Mouse (Mus musculus) neural tube, embryonic 11.5 days (tissue): Measurements from ENCODE around the gene Syngap1. TPM values are rescaled to one million over a fixed set of nuclear protein-coding genes. Genes with fewer than 3 reads are reported as not detected.

Experiments used
- ATAC-seq: fragments of 200-750 bp; cut with Nextera tagmentation; 2 replicates; pipeline ENCODE4 v1.8.0; 2017; ENCODE audit warnings: moderate number of reproducible peaks, mild to moderate bottlenecking, moderate TSS enrichment, moderate library complexity; ENCODE audit not compliant: insufficient read depth, low FRiP score, low TSS enrichment
- DNase-seq: peaks from one replicate; pipeline ENCODE4 v3.0.0-alpha.2; 2015; ENCODE audit warnings: low spot score
- H3K27ac ChIP-seq: fragments of 300-500 bp; sonication (generic); 2 replicates; pipeline ENCODE4 v1.5.1; 2014; ENCODE audit warnings: low read depth, mild to moderate bottlenecking, low read length
- H3K27me3 ChIP-seq: fragments of 300-500 bp; sonication (generic); 2 replicates; pipeline ENCODE4 v1.6.1; 2014; ENCODE audit warnings: mild to moderate bottlenecking, low read length, mixed read lengths; ENCODE audit not compliant: control insufficient read depth, insufficient read depth
- H3K36me3 ChIP-seq: fragments of 300-500 bp; sonication (generic); 2 replicates; pipeline ENCODE4 v1.6.1; 2014; ENCODE audit warnings: mild to moderate bottlenecking, low read length, moderate library complexity, mixed read lengths; ENCODE audit not compliant: control insufficient read depth, insufficient read depth
- H3K4me1 ChIP-seq: fragments of 300-500 bp; sonication (generic); 2 replicates; pipeline ENCODE4 v1.6.1; 2014; ENCODE audit warnings: low read length, mixed read lengths; ENCODE audit not compliant: control insufficient read depth, insufficient read depth
- H3K4me2 ChIP-seq: fragments of 300-500 bp; sonication (generic); 2 replicates; pipeline ENCODE4 v1.6.1; 2014; ENCODE audit warnings: low read depth, mild to moderate bottlenecking, moderate library complexity
- H3K4me3 ChIP-seq: fragments of 300-500 bp; sonication (generic); 2 replicates; pipeline ENCODE4 v1.5.1; 2014; ENCODE audit warnings: low read depth, low read length
- H3K9ac ChIP-seq: fragments of 300-500 bp; sonication (generic); 2 replicates; pipeline ENCODE4 v1.6.1; 2014; ENCODE audit warnings: mild to moderate bottlenecking, low read length
- H3K9me3 ChIP-seq: fragments of 300-500 bp; sonication (generic); 2 replicates; pipeline ENCODE4 v1.6.1; 2016; ENCODE audit warnings: low read length; ENCODE audit not compliant: control insufficient read depth
- WGBS: fragments of 180-500 bp; shearing (Covaris S2); extraction: QIAGEN DNeasy Blood & Tissue Kit; methylation state at CpG from one replicate; pipeline ENCODE4 v1.1.7; 2014; 5-methylcytosine and 5-hydroxymethylcytosine counted together
- microRNA-seq: library from miRNA; unstranded; fragments of <30 nt; microRNA quantifications from one replicate; pipeline ENCODE4, GENCODE M21; 2016
- polyA plus RNA-seq: library from polyadenylated mRNA; unstranded; fragments of >200 nt; fragmentation: Nextera tagmentation; extraction: Ambion mirVana; gene quantifications from 2 replicates; pipeline ENCODE4 v1.2.1, GENCODE M21; 2014

The Syngap1 gene
- polyA plus RNA-seq, 1 experiment from 2014 or later, result 2.8 TPM

GRCm38 (mm10) chr17:27012909-27013308 lies 71.9 kb downstream of the Syngap1 start:
- H3K4me2 ChIP-seq, result no peak overlapping the region; the same call in 1 of the 2 replicates
- WGBS, result 22% methylated on average over 6 of the region's 6 CpGs
- ATAC-seq, result no peak

DNA sequence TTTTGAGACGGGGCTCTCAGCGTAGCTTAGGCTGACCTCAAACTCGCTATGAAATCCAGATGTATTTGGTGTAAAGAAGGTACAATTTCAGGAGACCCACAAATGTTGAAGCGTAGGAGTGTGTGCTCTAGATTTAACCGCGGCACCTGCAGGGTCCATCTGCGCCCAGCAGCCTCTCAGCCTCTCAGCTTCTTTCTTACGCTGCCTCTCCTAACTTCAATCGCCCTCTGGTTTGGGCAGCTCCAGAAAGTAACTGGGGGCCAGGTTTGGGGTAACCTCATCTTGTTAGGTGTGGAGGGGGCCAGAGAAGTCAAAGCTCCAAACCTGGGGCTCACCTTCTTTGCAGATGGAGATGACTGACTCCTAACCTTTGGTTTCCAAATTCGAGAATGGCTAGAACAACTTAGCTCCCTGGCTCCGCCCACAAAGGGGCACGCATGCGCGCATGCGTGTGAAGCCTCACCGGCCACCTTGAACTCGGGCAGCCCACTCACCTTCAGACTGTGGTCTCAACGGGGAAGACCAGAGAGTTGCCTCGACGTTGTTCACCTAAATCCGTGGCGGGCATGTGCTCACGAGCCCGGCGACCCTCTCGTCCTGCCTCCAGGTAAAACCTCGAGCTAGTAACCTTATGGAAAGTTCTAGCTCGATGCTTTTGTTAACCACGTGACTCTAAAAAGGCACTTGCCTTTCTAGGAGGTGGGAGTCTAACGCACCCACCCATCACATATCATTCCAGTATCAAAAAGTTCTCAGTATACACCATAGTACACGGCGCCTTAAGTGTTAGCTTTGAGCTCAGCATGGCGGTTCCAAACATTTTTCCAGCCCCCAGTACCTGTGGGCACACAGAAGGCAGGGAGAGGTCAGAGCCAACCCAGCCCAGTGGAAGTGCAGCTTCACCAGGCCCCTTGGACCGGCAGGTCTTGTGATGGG lies 76.8 kb downstream of the Syngap1 start:
- 0 out of 2 replicates have a peak, but pooled peaks have one; percentile 35 for ATAC-seq
- peak overlapping the region; percentile 68 for H3K4me2 ChIP-seq
- WGBS, result 8% methylated on average over 34 of the region's 34 CpGs

More at GRCm38 (mm10) chr17:27012909-27013308, 71.9 kb downstream of the Syngap1 start:
- Histone ChIP-seq H3K9me3 (no peaks in the 10 kb centered on the region), H3K36me3 (no peaks in the 10 kb centered on the region), H3K4me1 (peaks cover under 1% of the 10 kb centered on the region; the same call in 1 of the 2 replicates), H3K9ac (peak overlapping the region; percentile 14; the same call in 1 of the 2 replicates), H3K27ac (0 out of 2 replicates have a peak overlapping the region, but pooled peaks have one; percentile 29), H3K27me3 (no peaks in the 10 kb centered on the region), H3K4me3 (no peak overlapping the region)
- peak; percentile 43 for DNase-seq

GRCm38 (mm10) chr17:27018555-27019196 lies 77.6 kb downstream of the Syngap1 start:
- ATAC-seq (no peak), DNase-seq (no peak)
- H3K9me3 ChIP-seq, result no peaks in the 10 kb centered on the region
- peak overlapping the region; percentile 50 for H3K9ac ChIP-seq
- peaks cover 5% of the 10 kb centered on the region; the same call in 1 of the 2 replicates for H3K4me1 ChIP-seq
- 34% methylated on average over 12 of the region's 12 CpGs for whole genome bisulfite sequencing
- H3K36me3 ChIP-seq, result peaks cover 3% of the 10 kb centered on the region; the same call in 1 of the 2 replicates
- no peak overlapping the region for H3K27ac ChIP-seq
- H3K4me2 ChIP-seq, result peak overlapping the region; percentile 68
- no peaks in the 10 kb centered on the region for H3K27me3 ChIP-seq
- no peak overlapping the region; the same call in 1 of the 2 replicates for H3K4me3 ChIP-seq

More for the DNA sequence above, 76.8 kb downstream of the Syngap1 start:
- peaks cover 3% of the 10 kb centered on the region; the same call in 1 of the 2 replicates for H3K36me3 ChIP-seq
- no peaks in the 10 kb centered on the region for H3K27me3 ChIP-seq
- peaks cover 5% of the 10 kb centered on the region; the same call in 1 of the 2 replicates for H3K4me1 ChIP-seq
- no peak overlapping the region for H3K27ac ChIP-seq
- H3K9ac ChIP-seq, result peak overlapping the region; percentile 50
- peak; percentile 92 for DNase-seq
- no peaks in the 10 kb centered on the region for H3K9me3 ChIP-seq
- peak overlapping the region; percentile 42 for H3K4me3 ChIP-seq

GRCm38 (mm10) chr17:27021076-27021475 lies 80.0 kb downstream of the Syngap1 start:
- H3K27me3 ChIP-seq, result no peaks in the 10 kb centered on the region
- peaks cover 5% of the 10 kb centered on the region; the same call in 1 of the 2 replicates for H3K4me1 ChIP-seq
- ATAC-seq, result no peak
- H3K27ac ChIP-seq, result no peak overlapping the region
- no peak overlapping the region for H3K9ac ChIP-seq
- H3K36me3 ChIP-seq, result peaks cover 3% of the 10 kb centered on the region; the same call in 1 of the 2 replicates
- WGBS, result 93% methylated on average over 14 of the region's 14 CpGs
- no peak overlapping the region for H3K4me3 ChIP-seq
- no peaks in the 10 kb centered on the region for H3K9me3 ChIP-seq
- H3K4me2 ChIP-seq, result no peak overlapping the region
- no peak for DNase-seq

GRCm38 (mm10) chr17:27021736-27022135 lies 80.7 kb downstream of the Syngap1 start:
- H3K9ac ChIP-seq, result no peak overlapping the region
- H3K36me3 ChIP-seq, result peaks cover 3% of the 10 kb centered on the region; the same call in 1 of the 2 replicates
- peaks cover 5% of the 10 kb centered on the region; the same call in 1 of the 2 replicates for H3K4me1 ChIP-seq
- WGBS, result 95% methylated on average over 9 of the region's 9 CpGs
- no peak overlapping the region for H3K27ac ChIP-seq
- no peak for DNase-seq
- H3K9me3 ChIP-seq, result no peaks in the 10 kb centered on the region
- no peak overlapping the region for H3K4me3 ChIP-seq
- no peaks in the 10 kb centered on the region for H3K27me3 ChIP-seq
- no peak overlapping the region for H3K4me2 ChIP-seq
- ATAC-seq, result no peak

Small RNA genes within 50 kb of the gene (microRNA-seq; reads per million reads assigned to microRNA genes)
- gene Gm27775 (not detected), gene Mir3083 (not detected), gene Mir6968 (not detected)

Other genes starting within 250 kb of the Syngap1 start
- gene Crebrf, start 225.6 kb upstream of the Syngap1 start, polyA plus RNA-seq, result 2.8 and 3.2 TPM in 2 replicates
- gene Bnip1, start 160.2 kb upstream of the Syngap1 start, polyA plus RNA-seq, result 49.6 and 51.6 TPM in 2 replicates
- gene Nkx2-5, start 96.2 kb upstream of the Syngap1 start, polyA plus RNA-seq, result 0.15 TPM in 1 of 2 replicates, not detected in the other
- 5.6 and 5.8 TPM in 2 replicates for gene Kifc5b, start 24.2 kb upstream of the Syngap1 start, polyA plus RNA-seq
- 5.8 and 6.4 TPM in 2 replicates for gene Phf1, start 8.2 kb upstream of the Syngap1 start, polyA plus RNA-seq
- 136 and 138 TPM in 2 replicates for gene Cuta, start 1.7 kb upstream of the Syngap1 start, polyA plus RNA-seq
- gene Zbtb9, start 31.9 kb downstream of the Syngap1 start, polyA plus RNA-seq, result 13.5 and 14.1 TPM in 2 replicates
- 8.2 and 8.3 TPM in 2 replicates for gene Bak1, start 87.8 kb downstream of the Syngap1 start, polyA plus RNA-seq
- 1.2 and 1.4 TPM in 2 replicates for gene Itpr3, start 116.1 kb downstream of the Syngap1 start, polyA plus RNA-seq
- gene Uqcc2, start 192.7 kb downstream of the Syngap1 start, polyA plus RNA-seq, result 345 and 346 TPM in 2 replicates
- gene Ip6k3, start 226.5 kb downstream of the Syngap1 start, polyA plus RNA-seq, result 0.25 and 0.26 TPM in 2 replicates